Mouse (Mus musculus) spleen, adult 2 months (tissue): ENCODE results near the gene Rffl.

ENCODE experiments used
- CTCF ChIP-seq: fragments of 200-500 bp; IDR thresholded peaks from 2 replicates; pipeline ENCODE4 v1.5.1; 2011; ENCODE audit warnings: mild to moderate bottlenecking, inconsistent platforms; ENCODE audit not compliant: insufficient read depth, insufficient read length, insufficient replicate concordance; ENCODE audit errors: extremely low read depth
- POLR2A ChIP-seq: fragments of 200-500 bp; IDR thresholded peaks from 2 replicates; pipeline ENCODE4 v1.6.1; 2011; ENCODE audit warnings: low read depth, low read length, inconsistent platforms

GRCm38 (mm10) chr11:82763742-82764437 lies 107.1 kb downstream of the Rffl start, which contains the start of the genes Cct6b and Zfp830:
- TF ChIP-seq POLR2A (peak; percentile 94), CTCF (no peak)
